Mouse (Mus musculus) T-cell, adult 66 days (primary cell): ENCODE measurements around the gene 2610507B11Rik. TPM values are rescaled to one million over a fixed set of nuclear protein-coding genes. Genes with fewer than 3 reads are reported as not detected.

Source experiments
- total RNA-seq, 2 experiments: library from RNA; stranded (reverse); gene quantifications; 3 replicates in 1 of 2; 4 replicates in 1 of 2; pipeline ENCODE4 v1.2.4; 2023

Gene 2610507B11Rik
- total RNA-seq, result 100 to 1,000 TPM; 115 to 134 TPM

GRCm38 (mm10) chr11:78261380-78262352 lies at the start of gene 2610507B11Rik:
2610507B11Rik (plus strand) TSS chr11:78261752.

GRCm38 (mm10) chr11:78245627-78246317 lies 15.8 kb upstream of the 2610507B11Rik start, which contains the start of the genes Sdf2 and Supt6:
Sdf2 (plus strand) TSS chr11:78245746.
Supt6 (minus strand) TSS chr11:78245987.

DNA sequence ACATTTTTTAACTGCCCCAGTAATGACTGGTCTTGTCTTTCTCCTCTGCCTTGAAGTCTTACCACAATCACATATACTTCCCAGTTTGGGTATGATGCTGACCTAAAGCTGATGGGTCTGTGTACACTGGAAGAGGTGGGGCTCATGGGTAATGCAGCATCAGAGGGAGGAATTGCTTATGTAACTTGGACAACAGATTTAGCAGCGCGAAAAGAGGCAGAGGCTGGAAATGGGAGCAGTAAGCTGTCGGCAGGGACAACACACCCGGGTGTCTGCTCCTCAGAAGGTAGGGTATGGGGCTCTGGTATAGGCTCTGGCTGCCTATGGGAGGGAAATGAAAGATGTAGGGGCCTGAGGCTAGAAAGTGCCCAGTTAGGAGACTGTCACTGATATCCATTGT lies 29.1 kb downstream of the 2610507B11Rik start, which contains the start of gene BC030499:
BC030499 (plus strand) TSS at position 188 of the 400 bp plus-strand sequence.

GRCm38 (mm10) chr11:78301357-78302084 lies 40.0 kb downstream of the 2610507B11Rik start, which contains the start of gene Spag5:
Spag5 (plus strand) TSS chr11:78301529.

GRCm38 (mm10) chr11:78322860-78323259 lies 61.3 kb downstream of the 2610507B11Rik start, which contains the start of gene Aldoc:
Aldoc (plus strand) TSS chr11:78322968.

DNA sequence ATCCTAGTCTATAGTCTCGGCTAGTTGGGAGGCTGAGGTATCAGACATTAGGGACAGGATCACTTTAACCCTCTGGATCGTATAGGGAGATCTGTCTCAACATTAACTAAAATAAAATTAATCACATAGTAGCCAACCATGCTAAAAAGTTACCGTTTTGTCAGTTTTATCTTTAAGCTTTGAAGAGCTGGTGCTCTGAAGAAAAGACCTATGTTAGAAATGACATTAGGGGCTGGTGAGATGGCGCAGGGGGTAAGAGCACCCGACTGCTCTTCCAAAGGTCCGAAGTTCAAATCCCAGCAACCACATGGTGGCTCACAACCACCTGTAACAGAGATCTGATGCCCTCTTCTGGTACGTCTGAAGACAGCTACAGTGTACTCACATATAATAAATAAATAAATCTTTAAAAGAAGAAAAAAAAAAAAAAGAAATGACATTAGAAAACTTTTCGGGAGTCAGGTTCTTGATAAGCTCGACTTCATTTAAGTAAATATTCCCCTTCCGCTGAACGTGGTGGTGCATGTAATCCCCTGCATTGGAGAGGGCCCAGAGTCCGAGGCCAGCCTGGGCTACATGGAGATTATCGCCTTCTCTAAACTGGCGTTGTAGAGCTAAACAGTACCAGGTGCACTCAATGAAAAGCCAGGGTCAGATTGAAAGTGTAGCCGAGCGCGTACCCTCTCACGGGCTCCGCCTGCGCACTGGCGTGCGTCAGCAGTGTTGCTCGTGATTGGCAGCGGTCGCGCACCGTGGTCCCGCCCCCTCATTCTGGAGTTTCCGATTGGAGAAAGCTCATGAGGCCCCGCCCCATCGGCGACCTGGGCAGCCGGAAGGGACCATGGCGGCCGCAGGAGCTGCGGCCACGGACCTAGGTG lies 66.3 kb downstream of the 2610507B11Rik start, which contains the start of gene Pigs:
Pigs (plus strand) TSS at position 782 of the 878 bp plus-strand sequence.

Other genes with a start within 250 kb of the 2610507B11Rik start
- 1 to 10 TPM; 3.8 to 5.0 TPM for gene Dhrs13, start 229.5 kb upstream of the 2610507B11Rik start, total RNA-seq
- 10 to 100 TPM; 31.6 to 32.5 TPM for gene Flot2, start 223.8 kb upstream of the 2610507B11Rik start, total RNA-seq
- 10 to 100 TPM; 27.6 to 32.2 TPM for gene Eral1, start 181.4 kb upstream of the 2610507B11Rik start, total RNA-seq
- gene Fam222b, start 167.1 kb upstream of the 2610507B11Rik start, total RNA-seq, result 10 to 100 TPM; 17.5 to 20.0 TPM
- gene Traf4, start 96.2 kb upstream of the 2610507B11Rik start, total RNA-seq, result 10 to 100 TPM; 29.3 to 32.7 TPM
- gene Nek8, start 85.1 kb upstream of the 2610507B11Rik start, total RNA-seq, result 1 to 10 TPM; 6.8 to 10.0 TPM
- 1 to 10 TPM; 6.0 to 7.5 TPM for gene Tlcd1, start 85.0 kb upstream of the 2610507B11Rik start, total RNA-seq
- 1,000 to 10,000 TPM; 3,453 to 3,575 TPM for gene Rpl23a, start 78.2 kb upstream of the 2610507B11Rik start, total RNA-seq
- gene Rab34, start 73.3 kb upstream of the 2610507B11Rik start, total RNA-seq, result 1 to 10 TPM in 1 of 2 experiments, not detected in 1; 1.1 TPM
- gene Proca1, start 68.4 kb upstream of the 2610507B11Rik start, total RNA-seq, result not detected
- 10 to 100 TPM; 40.4 to 52.1 TPM for gene Sdf2, start 16.0 kb upstream of the 2610507B11Rik start, total RNA-seq
- 10 to 100 TPM; 75.3 to 76.2 TPM for gene Supt6, start 15.8 kb upstream of the 2610507B11Rik start, total RNA-seq
- gene BC030499, start 29.1 kb downstream of the 2610507B11Rik start, total RNA-seq, result 1 to 10 TPM; 4.6 to 4.7 TPM
- gene Spag5, start 39.8 kb downstream of the 2610507B11Rik start, total RNA-seq, result 1 to 10 TPM; 6.5 to 7.8 TPM
- gene Aldoc, start 61.2 kb downstream of the 2610507B11Rik start, total RNA-seq, result 10 to 100 TPM; 22.1 to 26.3 TPM
- gene Pigs, start 66.7 kb downstream of the 2610507B11Rik start, total RNA-seq, result 10 to 100 TPM; 50.4 to 54.2 TPM
- 10 to 100 TPM; 15.3 to 21.9 TPM for gene Unc119, start 81.7 kb downstream of the 2610507B11Rik start, total RNA-seq
- not detected for gene Foxn1, start 124.8 kb downstream of the 2610507B11Rik start, total RNA-seq
- gene Slc13a2, start 160.5 kb downstream of the 2610507B11Rik start, total RNA-seq, result not detected
- gene Slc46a1, start 203.9 kb downstream of the 2610507B11Rik start, total RNA-seq, result 1 to 10 TPM; 1.2 to 2.2 TPM
- 1 to 10 TPM; 5.4 to 5.5 TPM for gene Sarm1, start 236.0 kb downstream of the 2610507B11Rik start, total RNA-seq
- gene Vtn, start 237.3 kb downstream of the 2610507B11Rik start, total RNA-seq, result not detected
- gene Sebox, start 241.7 kb downstream of the 2610507B11Rik start, total RNA-seq, result not detected